ENCODE assay signal across 21 mouse cellular contexts in the genomic region with DNA sequence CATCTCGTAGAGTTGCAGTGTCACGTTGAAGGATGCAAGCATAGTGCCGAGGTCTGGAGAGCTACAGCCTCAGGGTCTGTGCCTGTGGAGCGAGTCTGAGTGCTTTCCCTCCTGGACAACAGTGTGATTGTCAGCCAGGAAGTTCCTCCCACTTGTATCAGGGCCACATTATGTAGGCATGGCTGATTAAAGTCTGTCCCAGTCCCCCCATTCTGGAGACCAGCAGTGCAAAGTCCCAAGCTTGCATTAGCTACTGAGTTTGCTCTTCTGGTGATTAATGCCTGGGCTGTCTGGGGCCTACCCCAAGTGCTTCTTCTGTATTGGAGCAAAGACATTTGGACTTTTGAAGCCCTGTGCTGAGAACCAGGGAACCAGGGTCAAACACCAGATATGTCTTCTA. TPM values are rescaled to one million over a fixed set of nuclear protein-coding genes. Genes with fewer than 3 reads are reported as not detected.
"Had no signal": no experiment of that assay in that cellular context is flagged by ENCODE, and none has a peak within 500 bp of the region (broad histone marks: within the 10 kb centered on the region; RNA-seq: fewer than 3 reads in every experiment).

No protein-coding gene starts in this region.

- H3K4me2 ChIP-seq: liver, embryonic 13.5 days; lung, embryonic 15.5 days; neural tube, embryonic 12.5 days had no signal

- H3K9me3 ChIP-seq: limb, embryonic 10.5 days; liver, embryonic 13.5 days; lung, embryonic 15.5 days; neural tube, embryonic 12.5 days had no signal

- DNase-seq: kidney, adult 8-10 months; kidney, postnatal 10 days; liver, embryonic 13.5 days; liver, postnatal 0 days; lung, postnatal 14 days; midbrain, embryonic 14.5 days; right cerebral cortex, adult 18-20 months; right cerebral cortex, postnatal 25 days; thymus, adult 2 months; thymus, postnatal 25 days had no signal

- H3K27me3 ChIP-seq: liver, embryonic 13.5 days; lung, embryonic 15.5 days; neural tube, embryonic 12.5 days had no signal

- H3K9ac ChIP-seq: liver, embryonic 13.5 days; liver, postnatal 0 days; lung, embryonic 15.5 days; neural tube, embryonic 12.5 days had no signal

- ATAC-seq: hindbrain, embryonic 16.5 days; inflammation-experienced regulatory T-cells, adult 6 months; liver, postnatal 0 days had no signal

- H3K36me3 ChIP-seq: limb, embryonic 10.5 days; liver, embryonic 13.5 days; lung, embryonic 15.5 days; neural tube, embryonic 12.5 days had no signal

- H3K4me1 ChIP-seq: lung, embryonic 15.5 days; neural tube, embryonic 12.5 days had no signal

- H3K27ac ChIP-seq: left cerebral cortex, adult 2 months; limb, embryonic 10.5 days; liver, embryonic 13.5 days; lung, embryonic 15.5 days; macrophage; neural tube, embryonic 12.5 days had no signal

- H3K4me3 ChIP-seq: left cerebral cortex, adult 2 months; limb, embryonic 10.5 days; liver, embryonic 13.5 days; lung, embryonic 15.5 days; neural tube, embryonic 12.5 days had no signal

RNA-seq across cellular contexts. Expression of a gene that starts 55.4 kb away (rescaled TPM):
- total RNA-seq: left cerebral cortex, adult 2 months; left cerebral cortex, postnatal 14 days; monocyte, adult 5-6 weeks; neutrophil, adult 5-6 weeks had no signal
- polyA plus RNA-seq: large intestine, adult 2 months; liver, embryonic 13.5 days; liver, postnatal 0 days; lung, embryonic 15.5 days; midbrain, embryonic 14.5 days; neural tube, embryonic 12.5 days; thymus, adult 2 months had no signal
